Mouse (Mus musculus): ENCODE measurements at regions not wholly inside any gene's neighbourhood (a gene's known extent, or its start where the extent isn't known, plus 50 kb on each side); places are given as distances from the start of the nearest gene placed in this dataset.

DNA sequence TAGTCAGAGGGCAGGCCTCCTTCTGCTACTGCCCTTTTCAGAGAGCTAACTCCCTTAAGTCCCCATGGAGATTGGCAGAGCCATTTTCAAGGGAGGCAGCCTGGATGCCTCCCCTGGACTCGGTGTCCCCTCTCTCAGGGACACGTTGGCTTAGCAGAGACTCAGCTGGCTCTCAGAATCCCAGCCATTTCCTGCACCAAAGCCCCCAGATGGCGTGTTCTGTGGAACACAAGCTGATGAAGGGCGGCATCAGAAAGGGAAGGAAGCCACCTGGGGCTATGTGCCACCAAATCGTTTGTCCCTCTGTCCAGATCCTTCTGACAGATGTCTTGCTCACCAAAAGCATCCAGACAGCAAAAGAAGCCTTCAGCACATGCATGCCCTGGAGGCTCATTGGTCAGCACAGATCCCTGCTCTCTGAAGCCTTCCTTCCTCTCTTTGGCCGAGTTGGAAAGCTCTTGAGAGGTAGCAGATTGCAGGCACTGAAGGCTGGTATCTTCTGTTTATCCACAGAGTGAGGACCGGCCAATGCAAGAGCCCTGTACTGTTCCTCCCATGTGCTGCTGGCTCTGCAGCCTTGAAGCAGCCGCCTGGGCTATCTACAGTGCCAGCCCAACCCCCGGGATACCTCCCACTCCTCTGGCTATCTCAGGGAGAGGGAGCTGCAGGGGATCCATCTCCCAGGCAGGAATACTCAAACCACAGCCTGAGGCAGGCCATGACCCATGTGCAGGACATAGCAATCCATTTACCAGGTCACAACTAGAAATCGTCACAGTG, 325.4 kb upstream of the Prox1 start:
- no peak overlapping the region for H3K27ac ChIP-seq (ENCODE audit: low read depth, low read length)
- H3K27me3 ChIP-seq (ENCODE audit: control insufficient read depth, insufficient read depth, low read length): 0 out of 2 replicates have a peak, but pooled peaks cover 2% of the 10 kb centered on the region
- H3K36me3 ChIP-seq (ENCODE audit: control insufficient read depth, insufficient read depth, low read length): no peaks in the 10 kb centered on the region
- 33% methylated on average over 10 of the region's 10 CpGs for WGBS (ENCODE audit: insufficient replicate concordance)
- no peak for ATAC-seq (replicated peaks; ENCODE audit: insufficient number of reproducible peaks, low FRiP score, low TSS enrichment)
- no peak overlapping the region for H3K4me2 ChIP-seq
- no peak overlapping the region for H3K9ac ChIP-seq (ENCODE audit: low read depth, low read length)
- peaks cover 7% of the 10 kb centered on the region for H3K4me1 ChIP-seq (ENCODE audit: control insufficient read depth, insufficient read depth, low read length)
- H3K9me3 ChIP-seq (replicated peaks; ENCODE audit: control insufficient read depth, low read length): no peaks in the 10 kb centered on the region
- H3K4me3 ChIP-seq (ENCODE audit: low read depth, low read length): no peak overlapping the region

DNA sequence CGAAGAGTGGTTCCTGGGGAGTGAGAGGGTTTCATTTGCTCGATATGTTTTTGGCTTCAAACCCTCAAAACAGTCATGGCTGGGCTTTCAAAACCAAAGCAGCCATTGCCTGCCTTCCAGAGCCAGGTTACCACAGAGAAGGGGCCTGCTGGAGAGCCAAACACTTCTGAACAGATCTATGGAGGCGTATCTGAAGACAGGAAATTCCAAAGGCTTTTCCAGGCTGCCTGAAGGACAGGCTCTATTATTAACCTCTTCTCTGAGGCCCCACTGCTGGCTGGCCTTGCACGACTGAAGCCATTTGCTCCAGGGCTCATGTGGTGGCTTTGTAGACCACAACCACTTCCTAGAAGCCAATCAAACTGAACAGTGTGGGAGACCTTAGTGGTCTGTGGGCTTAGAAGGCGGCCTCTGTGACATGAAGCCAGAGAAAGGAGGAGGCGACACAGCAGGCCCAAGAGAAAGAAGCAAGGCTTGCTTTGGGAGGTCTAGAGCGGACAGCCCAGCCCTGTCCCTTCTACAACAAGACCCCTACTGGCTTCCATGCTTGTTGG, 316.1 kb upstream of the Prox1 start:
- 55% methylated on average over 7 of the region's 7 CpGs for WGBS (ENCODE audit: insufficient replicate concordance)
- H3K9me3 ChIP-seq (replicated peaks; ENCODE audit: control insufficient read depth, low read length): no peaks in the 10 kb centered on the region
- H3K27ac ChIP-seq (ENCODE audit: low read depth, low read length): peak overlapping the region; percentile 52
- ATAC-seq (replicated peaks; ENCODE audit: insufficient number of reproducible peaks, low FRiP score, low TSS enrichment): no peak
- no peaks in the 10 kb centered on the region for H3K27me3 ChIP-seq (ENCODE audit: control insufficient read depth, insufficient read depth, low read length)
- peaks cover 14% of the 10 kb centered on the region for H3K4me1 ChIP-seq (ENCODE audit: control insufficient read depth, insufficient read depth, low read length)
- H3K9ac ChIP-seq (ENCODE audit: low read depth, low read length): no peak overlapping the region
- no peak overlapping the region for H3K4me3 ChIP-seq (ENCODE audit: low read depth, low read length)
- H3K36me3 ChIP-seq (ENCODE audit: control insufficient read depth, insufficient read depth, low read length): no peaks in the 10 kb centered on the region
- H3K4me2 ChIP-seq: 0 out of 2 replicates have a peak overlapping the region, but pooled peaks have one; percentile 1

GRCm38 (mm10) chr1:190483366-190483765, 312.9 kb upstream of the Prox1 start:
- no peaks in the 10 kb centered on the region; the same call in 1 of the 2 replicates for H3K9me3 ChIP-seq (replicated peaks; ENCODE audit: control insufficient read depth, low read length)
- H3K27ac ChIP-seq (ENCODE audit: low read depth, low read length): no peak overlapping the region
- no peak for ATAC-seq (replicated peaks; ENCODE audit: insufficient number of reproducible peaks, low FRiP score, low TSS enrichment)
- peaks cover 9% of the 10 kb centered on the region for H3K4me1 ChIP-seq (ENCODE audit: control insufficient read depth, insufficient read depth, low read length)
- H3K4me2 ChIP-seq: no peak overlapping the region
- no peak overlapping the region for H3K9ac ChIP-seq (ENCODE audit: low read depth, low read length)
- H3K27me3 ChIP-seq (ENCODE audit: control insufficient read depth, insufficient read depth, low read length): no peaks in the 10 kb centered on the region
- no peak overlapping the region for H3K4me3 ChIP-seq (ENCODE audit: low read depth, low read length)
- 78% methylated on average over 13 of the region's 13 CpGs for WGBS (ENCODE audit: insufficient replicate concordance)
- no peaks in the 10 kb centered on the region for H3K36me3 ChIP-seq (ENCODE audit: control insufficient read depth, insufficient read depth, low read length)

DNA sequence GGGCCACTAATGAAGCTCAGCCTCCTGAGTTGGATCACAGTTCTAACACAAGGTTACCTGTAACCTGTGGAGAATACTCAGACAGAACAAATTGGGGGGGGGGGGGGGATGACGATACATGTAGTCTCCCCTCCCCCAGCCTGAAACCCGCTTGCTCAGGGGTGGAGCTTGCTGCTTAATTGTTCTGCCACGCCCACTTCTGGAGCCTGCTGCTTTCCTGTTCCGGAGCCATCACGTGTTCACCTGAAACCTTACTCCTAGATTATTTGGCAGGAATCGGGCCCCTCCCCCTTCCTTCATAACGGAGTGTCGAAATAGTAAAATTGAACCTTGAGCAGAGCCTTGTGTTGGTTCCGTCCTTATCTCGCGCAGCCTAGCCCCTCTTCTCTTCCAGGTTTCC, 310.6 kb upstream of the Prox1 start:
- H3K27me3 ChIP-seq (ENCODE audit: control insufficient read depth, insufficient read depth, low read length): no peaks in the 10 kb centered on the region
- no peak for ATAC-seq (replicated peaks; ENCODE audit: insufficient number of reproducible peaks, low FRiP score, low TSS enrichment)
- H3K4me3 ChIP-seq (ENCODE audit: low read depth, low read length): no peak overlapping the region
- no peaks in the 10 kb centered on the region; the same call in 1 of the 2 replicates for H3K9me3 ChIP-seq (replicated peaks; ENCODE audit: control insufficient read depth, low read length)
- H3K36me3 ChIP-seq (ENCODE audit: control insufficient read depth, insufficient read depth, low read length): no peaks in the 10 kb centered on the region
- no peak overlapping the region for H3K4me2 ChIP-seq
- H3K9ac ChIP-seq (ENCODE audit: low read depth, low read length): no peak overlapping the region
- 60% methylated on average over 10 of the region's 11 CpGs for WGBS (ENCODE audit: insufficient replicate concordance)
- H3K4me1 ChIP-seq (ENCODE audit: control insufficient read depth, insufficient read depth, low read length): no peaks in the 10 kb centered on the region
- no peak overlapping the region for H3K27ac ChIP-seq (ENCODE audit: low read depth, low read length)

DNA sequence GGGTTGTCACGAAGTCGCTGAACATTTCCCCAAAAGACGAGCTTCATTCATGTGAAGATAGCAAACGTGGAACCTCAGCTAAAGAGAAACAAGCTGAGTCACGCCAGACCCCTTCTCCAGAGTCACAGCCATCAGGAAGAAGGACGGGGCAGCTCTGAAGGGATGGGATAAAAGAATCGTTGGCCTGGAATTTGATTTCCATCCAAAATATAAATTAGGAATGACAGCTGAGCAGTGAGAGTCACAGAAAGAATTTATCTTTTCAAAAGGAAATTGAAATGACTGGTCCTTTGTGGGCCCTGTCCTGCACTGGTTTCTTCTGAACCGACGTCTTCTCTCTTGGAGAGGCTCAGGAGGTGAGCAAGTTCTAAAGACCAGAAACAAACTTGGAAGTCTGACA, 310.1 kb upstream of the Prox1 start:
- no peak overlapping the region for H3K4me3 ChIP-seq (ENCODE audit: low read depth, low read length)
- no peaks in the 10 kb centered on the region for H3K27me3 ChIP-seq (ENCODE audit: control insufficient read depth, insufficient read depth, low read length)
- H3K4me2 ChIP-seq: no peak overlapping the region
- H3K4me1 ChIP-seq (ENCODE audit: control insufficient read depth, insufficient read depth, low read length): no peaks in the 10 kb centered on the region
- 68% methylated on average over 9 of the region's 9 CpGs for WGBS (ENCODE audit: insufficient replicate concordance)
- ATAC-seq (replicated peaks; ENCODE audit: insufficient number of reproducible peaks, low FRiP score, low TSS enrichment): no peak
- H3K9me3 ChIP-seq (replicated peaks; ENCODE audit: control insufficient read depth, low read length): no peaks in the 10 kb centered on the region; the same call in 1 of the 2 replicates
- no peaks in the 10 kb centered on the region for H3K36me3 ChIP-seq (ENCODE audit: control insufficient read depth, insufficient read depth, low read length)
- no peak overlapping the region for H3K9ac ChIP-seq (ENCODE audit: low read depth, low read length)
- H3K27ac ChIP-seq (ENCODE audit: low read depth, low read length): no peak overlapping the region

DNA sequence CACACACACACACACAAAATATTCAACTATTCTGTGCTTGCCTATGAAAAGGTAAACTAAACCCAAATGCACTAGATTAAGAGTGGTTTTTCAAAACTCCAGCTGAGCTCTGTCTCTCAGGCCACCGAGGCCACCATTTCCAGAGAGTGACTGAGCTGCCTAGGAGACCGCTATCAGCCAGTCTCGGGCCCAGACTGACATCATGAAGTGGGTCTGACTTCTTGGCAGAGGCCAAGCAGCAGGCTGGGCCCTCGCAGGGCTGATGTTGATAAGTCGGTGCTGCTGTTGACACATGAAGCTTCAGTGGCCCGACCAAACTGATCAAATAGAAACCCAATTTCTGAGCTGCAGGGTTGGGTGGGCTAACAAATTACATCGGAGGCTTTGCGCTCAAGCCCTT, 302.2 kb upstream of the Prox1 start:
- Histone ChIP-seq H3K27me3 (ENCODE audit: control insufficient read depth, insufficient read depth, low read length) (no peaks in the 10 kb centered on the region), H3K9me3 (replicated peaks; ENCODE audit: control insufficient read depth, low read length) (no peaks in the 10 kb centered on the region), H3K4me3 (ENCODE audit: low read depth, low read length) (no peak overlapping the region), H3K36me3 (ENCODE audit: control insufficient read depth, insufficient read depth, low read length) (no peaks in the 10 kb centered on the region), H3K4me2 (no peak overlapping the region), H3K9ac (ENCODE audit: low read depth, low read length) (no peak overlapping the region), H3K4me1 (ENCODE audit: control insufficient read depth, insufficient read depth, low read length) (0 out of 2 replicates have a peak, but pooled peaks cover 4% of the 10 kb centered on the region), H3K27ac (ENCODE audit: low read depth, low read length) (no peak overlapping the region)
- ATAC-seq (replicated peaks; ENCODE audit: insufficient number of reproducible peaks, low FRiP score, low TSS enrichment): no peak
- 29% methylated on average over 8 of the region's 8 CpGs for WGBS (ENCODE audit: insufficient replicate concordance)

GRCm38 (mm10) chr1:190470336-190470735, 299.8 kb upstream of the Prox1 start:
- Histone ChIP-seq H3K9ac (ENCODE audit: low read depth, low read length) (no peak overlapping the region), H3K36me3 (ENCODE audit: control insufficient read depth, insufficient read depth, low read length) (no peaks in the 10 kb centered on the region), H3K4me3 (ENCODE audit: low read depth, low read length) (no peak overlapping the region), H3K27me3 (ENCODE audit: control insufficient read depth, insufficient read depth, low read length) (no peaks in the 10 kb centered on the region), H3K9me3 (replicated peaks; ENCODE audit: control insufficient read depth, low read length) (no peaks in the 10 kb centered on the region), H3K27ac (ENCODE audit: low read depth, low read length) (no peak overlapping the region), H3K4me2 (no peak overlapping the region), H3K4me1 (ENCODE audit: control insufficient read depth, insufficient read depth, low read length) (0 out of 2 replicates have a peak, but pooled peaks cover 4% of the 10 kb centered on the region)
- 64% methylated on average over 9 of the region's 9 CpGs for WGBS (ENCODE audit: insufficient replicate concordance)
- no peak for ATAC-seq (replicated peaks; ENCODE audit: insufficient number of reproducible peaks, low FRiP score, low TSS enrichment)

DNA sequence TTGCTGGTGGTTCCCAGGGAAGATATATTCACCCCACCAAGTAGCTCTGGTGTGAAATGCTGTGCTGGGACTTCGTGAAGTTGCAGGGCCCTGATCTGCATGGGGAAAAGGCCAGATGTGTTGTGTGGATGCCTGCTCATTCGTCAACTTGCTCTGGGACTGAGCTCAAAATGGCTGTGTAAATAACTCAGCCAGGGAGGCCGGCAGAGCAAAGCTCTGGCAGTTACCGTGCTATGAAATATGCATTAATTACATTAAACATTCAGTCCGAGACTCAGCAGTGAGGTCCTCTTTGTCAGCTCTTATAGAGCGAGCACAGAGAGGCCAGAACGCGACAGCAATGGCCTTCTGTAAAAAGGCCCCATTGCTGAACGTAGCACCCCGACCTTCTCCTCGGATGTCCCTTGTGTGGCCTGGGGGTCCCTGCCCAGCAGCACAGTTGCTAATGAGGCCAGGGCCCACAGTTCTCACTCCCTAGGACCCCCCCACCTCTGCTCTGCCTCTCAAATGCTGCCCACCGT, 287.1 kb upstream of the Prox1 start:
- Histone ChIP-seq H3K9me3 (replicated peaks; ENCODE audit: control insufficient read depth, low read length) (no peaks in the 10 kb centered on the region), H3K4me3 (ENCODE audit: low read depth, low read length) (no peak overlapping the region), H3K36me3 (ENCODE audit: control insufficient read depth, insufficient read depth, low read length) (no peaks in the 10 kb centered on the region), H3K4me2 (no peak overlapping the region), H3K4me1 (ENCODE audit: control insufficient read depth, insufficient read depth, low read length) (0 out of 2 replicates have a peak, but pooled peaks cover 3% of the 10 kb centered on the region), H3K27me3 (ENCODE audit: control insufficient read depth, insufficient read depth, low read length) (peaks cover 3% of the 10 kb centered on the region; the same call in 1 of the 2 replicates), H3K9ac (ENCODE audit: low read depth, low read length) (no peak overlapping the region), H3K27ac (ENCODE audit: low read depth, low read length) (no peak overlapping the region)
- no peak for ATAC-seq (replicated peaks; ENCODE audit: insufficient number of reproducible peaks, low FRiP score, low TSS enrichment)
- WGBS (ENCODE audit: insufficient replicate concordance): 70% methylated on average over 12 of the region's 12 CpGs
